Mouse (Mus musculus) adrenal gland, postnatal 25 days (tissue): ENCODE results near the gene 1700016C15Rik. TPM values are rescaled to one million over a fixed set of nuclear protein-coding genes. Genes with fewer than 3 reads are reported as not detected.

Experiments
- DNase-seq: peaks from one replicate; pipeline ENCODE4 v3.0.0; 2021; ENCODE audit warnings: mixed read lengths
- total RNA-seq: library from RNA; stranded (reverse); gene quantifications from 2 replicates; pipeline ENCODE4 v1.2.3, GENCODE M21; 2021

Gene 1700016C15Rik
- total RNA-seq, 1 experiment from 2014 or later: not detected

DNA sequence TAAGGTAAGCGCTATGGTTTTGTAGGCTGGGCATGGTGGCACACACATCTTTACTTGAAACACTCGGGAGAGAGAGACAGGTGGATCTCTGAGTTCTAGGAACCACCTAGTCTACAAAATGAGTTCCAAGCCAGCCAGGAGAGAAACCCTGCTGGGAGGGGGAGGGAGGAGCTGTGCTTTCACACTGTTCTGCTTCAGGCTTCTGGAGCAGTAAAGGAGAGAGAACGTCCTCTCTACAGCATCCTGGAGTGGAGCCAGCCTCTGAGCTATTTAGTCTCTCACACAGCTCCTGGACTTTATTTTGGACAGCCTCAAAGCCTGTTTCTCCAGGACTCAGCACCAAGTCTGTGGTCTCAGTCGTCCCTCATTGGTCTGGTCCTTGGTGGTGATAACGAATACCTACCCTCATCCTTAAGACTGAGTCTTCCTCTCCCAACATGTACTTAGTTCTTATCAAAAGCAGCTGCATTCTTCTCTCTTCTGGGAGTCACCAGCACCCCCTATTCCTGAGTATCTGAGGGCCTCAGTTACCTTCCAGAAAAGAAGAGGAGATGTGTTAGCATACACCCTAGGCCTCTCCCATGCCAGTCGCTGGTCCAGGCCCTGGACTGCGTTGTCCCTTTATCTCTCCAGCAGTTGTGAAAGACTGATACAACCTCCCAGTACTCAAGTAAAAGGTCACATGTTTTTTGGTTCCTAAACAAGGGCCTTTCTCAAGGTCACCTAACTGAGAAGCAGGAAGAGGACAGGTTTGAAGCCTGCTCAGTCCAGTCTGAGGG, 12.4 kb upstream of the 1700016C15Rik start:
- DNase-seq: no peak

DNA sequence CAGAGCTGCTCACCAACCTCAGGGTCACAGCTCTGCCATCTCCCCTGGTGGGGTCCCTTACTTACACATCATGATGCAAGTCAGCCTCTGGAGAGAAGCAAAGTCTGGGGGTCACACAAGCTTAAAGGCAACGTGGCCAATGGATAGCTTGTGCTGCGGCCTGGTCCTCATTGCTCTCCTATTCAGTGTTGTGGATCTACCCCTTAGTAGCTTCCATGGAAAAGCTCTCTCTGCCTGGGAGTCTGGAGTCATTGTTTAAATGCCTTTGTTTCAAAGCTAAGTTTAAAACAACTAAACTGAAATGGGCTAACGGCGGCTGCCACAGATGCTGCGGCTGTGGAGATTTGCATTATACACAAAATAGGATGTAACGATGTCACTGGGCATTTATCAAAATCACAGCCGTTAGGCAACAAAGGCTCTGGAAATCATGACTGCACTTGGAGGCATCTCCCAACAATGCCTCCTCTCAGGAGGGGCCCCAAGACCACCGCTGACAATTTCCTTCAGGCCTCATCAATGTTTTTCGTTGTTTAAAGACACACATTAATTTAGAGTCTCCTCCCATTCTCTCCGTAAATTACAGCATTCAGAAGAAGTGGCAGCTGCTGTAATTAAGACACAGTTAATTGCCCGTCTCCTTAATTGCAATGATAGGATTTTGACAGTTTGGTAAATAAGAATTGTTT, 11.1 kb upstream of the 1700016C15Rik start:
- no peak for DNase-seq

DNA sequence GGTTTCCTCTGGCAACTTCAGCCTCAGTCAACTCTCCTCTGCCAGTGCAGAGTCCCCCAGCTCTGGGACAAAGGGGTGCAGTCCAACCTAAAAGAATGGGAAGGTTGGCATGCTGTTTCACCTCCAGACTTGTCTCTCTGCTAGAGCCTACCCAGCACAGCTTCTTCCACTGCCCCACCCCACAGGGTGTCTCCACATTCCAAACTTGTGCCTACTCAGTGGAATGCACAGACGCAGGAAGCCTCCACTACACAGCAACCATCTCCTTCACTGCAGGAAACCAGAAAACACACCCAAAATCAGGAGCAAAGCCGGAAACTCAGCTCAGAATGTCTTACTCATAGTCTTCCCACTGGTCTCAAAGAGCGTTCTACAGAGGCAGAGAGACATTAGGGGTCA, 10.6 kb upstream of the 1700016C15Rik start:
- DNase-seq: no peak

DNA sequence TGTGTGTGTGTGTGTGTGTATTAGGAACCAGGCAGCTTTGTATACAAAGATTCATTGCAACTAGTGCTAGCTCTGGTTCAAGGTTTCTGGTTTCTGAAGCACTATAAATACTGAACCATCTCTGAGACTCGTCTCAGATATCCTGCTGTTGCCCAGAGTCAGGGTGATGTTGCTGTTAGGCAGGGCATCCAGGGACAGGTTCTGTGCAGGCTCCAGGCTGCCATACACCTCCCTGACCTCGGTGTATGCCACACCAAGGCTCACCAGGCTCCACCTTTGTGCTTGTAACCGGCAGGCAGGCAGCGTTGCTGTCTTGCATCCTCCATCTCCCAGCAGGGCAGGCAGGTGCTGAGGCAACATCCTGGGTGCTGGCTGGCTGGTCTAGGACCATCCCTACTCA, 5.8 kb upstream of the 1700016C15Rik start:
- DNase-seq: no peak

DNA sequence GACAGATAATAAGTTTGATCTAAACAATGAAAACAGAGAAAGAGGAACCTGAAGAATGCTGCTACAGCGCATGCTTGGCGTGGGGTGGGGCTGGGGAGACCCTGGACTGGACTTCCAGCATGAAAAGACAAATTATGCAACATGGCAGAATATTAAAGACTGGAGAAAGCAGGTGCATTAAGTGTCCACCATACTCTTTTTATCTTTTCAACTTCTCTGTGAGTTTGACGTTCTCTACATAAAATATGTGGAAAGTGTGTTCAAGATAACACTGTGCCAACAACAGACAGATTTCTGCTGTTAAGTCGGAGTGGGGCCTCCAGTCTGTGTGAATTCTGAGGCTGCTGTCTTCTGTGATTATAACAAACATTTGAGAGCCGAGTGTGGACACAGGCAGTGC, 2.7 kb upstream of the 1700016C15Rik start:
- no peak for DNase-seq

DNA sequence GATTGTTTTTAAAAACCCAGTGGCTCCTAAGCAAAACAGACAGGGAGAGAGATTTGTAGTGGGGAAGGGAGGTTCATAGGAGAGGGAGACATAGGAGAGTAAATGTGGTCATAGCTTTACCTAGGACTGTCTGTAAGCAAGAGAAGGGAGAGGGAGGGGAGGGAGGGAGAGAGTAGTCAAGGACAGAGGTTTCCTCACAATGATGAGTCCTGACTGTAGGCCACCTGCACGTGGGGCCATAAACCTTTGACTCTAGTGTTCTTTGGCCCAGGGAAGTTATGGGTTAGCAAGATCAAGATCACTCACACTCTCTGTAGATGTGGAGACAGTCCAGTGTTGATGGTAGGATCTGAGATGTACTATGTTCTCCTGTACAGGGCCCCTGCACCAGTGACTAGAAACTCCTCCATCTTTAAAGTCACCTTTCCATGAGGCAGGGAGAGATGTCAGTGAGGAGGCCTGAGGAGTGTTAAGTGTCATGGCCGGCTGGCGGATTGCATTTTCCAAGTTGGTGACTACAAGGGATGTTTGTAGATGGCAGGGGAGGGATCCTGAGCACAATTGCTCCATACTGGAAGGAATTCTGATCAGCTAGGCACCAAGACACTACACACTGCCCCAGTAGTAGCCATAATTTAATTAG, 1.6 kb upstream of the 1700016C15Rik start:
- no peak for DNase-seq

DNA sequence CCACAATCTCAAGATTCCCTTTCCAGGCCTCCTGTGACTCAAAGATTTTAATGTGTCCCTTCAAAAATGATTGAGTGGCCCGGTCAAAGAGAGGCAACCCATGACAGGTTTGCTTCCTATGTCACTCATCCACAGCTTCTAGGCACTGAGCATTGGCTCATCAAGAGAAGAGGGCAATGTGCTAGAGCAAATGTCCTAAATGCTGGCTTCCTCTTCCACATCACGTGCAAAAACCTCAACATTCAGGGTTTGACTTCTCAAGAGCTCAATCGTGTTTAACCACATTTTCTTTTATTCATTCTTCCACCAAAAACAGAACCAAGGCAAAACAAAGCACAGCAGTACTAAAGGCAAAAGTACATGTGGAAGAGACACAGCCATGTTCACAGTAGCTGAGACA, 2.4 kb downstream of the 1700016C15Rik start:
- no peak for DNase-seq

DNA sequence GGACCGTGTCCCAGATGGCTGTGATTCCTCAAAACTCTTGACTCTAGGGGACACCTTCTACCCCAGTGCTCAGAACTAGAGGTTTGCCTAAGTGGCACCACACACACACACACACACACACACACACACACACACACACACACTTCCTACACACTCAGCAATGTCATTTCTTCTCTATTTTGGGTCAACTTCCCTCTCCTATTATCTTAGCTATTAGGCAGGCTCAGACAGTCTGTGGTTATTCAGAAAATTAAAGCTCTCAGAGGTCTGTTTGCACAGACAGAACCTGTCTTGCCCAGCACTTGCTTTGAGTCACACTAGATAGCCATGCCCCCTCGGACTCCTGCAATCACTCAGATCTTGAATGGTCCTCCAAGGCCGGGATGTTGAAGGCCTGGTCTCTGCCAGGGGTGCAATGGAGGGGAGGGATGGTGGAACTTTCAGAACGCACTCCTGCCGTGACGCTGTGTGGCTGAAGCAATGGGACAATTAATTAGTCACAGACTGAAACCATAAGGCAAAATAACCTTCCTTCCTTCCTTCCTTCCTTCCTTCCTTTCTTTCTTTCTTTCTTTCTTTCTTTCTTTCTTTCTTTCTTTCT, 8.0 kb downstream of the 1700016C15Rik start:
- no peak for DNase-seq

DNA sequence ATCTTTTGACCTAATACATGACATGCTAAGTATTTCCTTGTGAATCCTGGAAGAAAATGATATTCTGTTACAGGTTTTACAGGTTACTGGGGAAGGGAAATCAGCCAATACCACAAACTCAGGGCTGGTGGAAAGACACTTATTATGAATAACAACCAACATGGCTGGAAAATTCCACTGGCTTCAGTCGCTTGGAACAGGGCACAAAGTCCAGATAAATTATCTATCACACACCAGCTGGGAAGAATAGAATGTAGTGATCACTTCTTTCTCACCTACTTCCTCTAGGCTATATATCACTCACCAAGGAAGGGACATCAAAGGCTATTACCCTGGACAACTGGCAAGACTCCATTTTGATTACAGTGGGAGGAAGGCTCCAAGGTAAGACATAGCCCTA, 11.1 kb downstream of the 1700016C15Rik start:
- DNase-seq: no peak

DNA sequence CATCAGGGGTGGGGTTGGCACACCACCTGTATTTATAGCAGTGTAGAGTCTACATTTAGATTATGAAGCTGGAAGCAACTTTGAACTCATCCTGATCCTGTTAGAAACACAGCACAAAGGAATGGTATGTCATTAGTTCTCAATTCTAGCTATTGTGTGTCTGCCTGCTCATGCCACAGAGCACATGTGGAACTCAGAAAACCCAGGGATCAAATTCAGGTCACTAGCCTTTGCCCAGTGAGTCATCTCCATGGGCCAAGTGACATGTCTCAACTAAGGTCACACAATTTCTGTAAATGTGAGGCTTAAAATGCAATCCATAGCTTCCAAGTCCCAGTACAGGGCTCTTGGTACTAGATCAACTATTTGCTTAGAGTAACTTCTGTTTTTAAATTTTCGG, 12.5 kb downstream of the 1700016C15Rik start:
- no peak for DNase-seq

DNA sequence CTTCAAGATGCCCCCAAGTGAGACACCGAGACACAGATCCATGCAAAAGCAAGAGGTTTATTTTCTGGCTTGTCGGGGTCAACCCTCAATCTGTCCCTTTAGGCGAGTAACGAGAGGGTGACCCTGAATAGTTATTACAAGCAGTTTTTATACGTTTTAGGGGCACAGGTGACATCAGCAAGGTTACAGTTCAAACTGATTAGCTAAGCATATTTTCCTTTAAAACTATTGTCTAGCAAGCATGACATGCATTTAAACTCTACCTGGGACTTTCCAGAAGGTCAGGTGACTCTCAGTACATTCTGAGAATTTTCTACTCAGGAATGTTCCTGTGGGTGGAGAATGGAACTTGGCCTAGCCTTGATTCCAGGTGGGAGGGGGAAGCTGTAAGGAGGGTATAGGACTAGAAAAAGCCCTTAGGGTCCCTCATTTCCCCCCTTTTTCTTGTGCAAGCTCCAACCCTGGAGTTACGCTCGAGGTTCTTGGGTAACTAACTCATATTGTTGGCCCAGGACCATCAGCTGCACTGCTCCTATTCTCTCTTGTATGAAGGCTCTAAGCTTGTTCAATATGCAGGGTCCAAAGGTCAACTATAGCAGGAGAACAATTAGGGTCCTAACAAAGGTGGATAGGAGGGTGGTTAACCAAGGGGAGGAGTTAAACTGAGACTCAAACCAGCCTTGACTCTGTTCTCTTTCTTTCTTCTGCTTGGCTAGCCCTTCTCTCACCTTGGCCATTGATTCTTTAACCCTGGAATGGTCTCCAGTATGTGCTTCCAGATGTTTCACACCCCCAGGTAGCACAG, 15.1 kb downstream of the 1700016C15Rik start:
- no peak for DNase-seq

DNA sequence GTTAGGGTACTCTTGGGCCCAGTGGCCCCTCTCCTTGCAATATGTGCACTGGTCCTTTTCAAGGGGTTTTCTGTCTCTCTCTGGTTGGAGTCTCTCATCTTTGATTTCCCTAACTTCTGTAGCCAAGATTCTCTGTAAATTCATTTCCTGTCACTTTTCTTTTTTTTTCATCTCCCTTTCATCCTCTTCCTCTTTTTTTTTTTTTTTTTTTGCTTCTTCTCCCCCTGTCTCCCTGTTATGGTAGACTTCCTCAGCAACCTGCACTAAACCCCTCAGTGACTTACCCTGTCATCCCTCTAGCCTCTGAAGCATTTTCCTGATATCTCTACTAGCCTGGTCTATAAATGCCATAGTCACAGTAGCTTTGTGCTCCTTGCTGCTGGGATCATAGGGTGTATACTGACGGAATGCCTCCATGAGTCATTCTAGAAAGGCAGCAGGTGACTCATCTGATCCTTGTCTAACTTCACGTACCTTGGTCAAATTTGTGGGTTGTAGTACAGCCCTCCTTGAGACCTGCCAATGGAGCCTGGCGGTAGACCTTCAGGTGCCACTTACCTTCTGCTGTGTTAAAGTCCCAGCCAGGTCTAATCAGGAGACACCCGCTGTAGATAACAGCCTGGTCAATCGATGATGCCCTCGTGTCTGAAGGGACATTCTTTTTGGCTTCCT, 18.4 kb downstream of the 1700016C15Rik start:
- DNase-seq: no peak

DNA sequence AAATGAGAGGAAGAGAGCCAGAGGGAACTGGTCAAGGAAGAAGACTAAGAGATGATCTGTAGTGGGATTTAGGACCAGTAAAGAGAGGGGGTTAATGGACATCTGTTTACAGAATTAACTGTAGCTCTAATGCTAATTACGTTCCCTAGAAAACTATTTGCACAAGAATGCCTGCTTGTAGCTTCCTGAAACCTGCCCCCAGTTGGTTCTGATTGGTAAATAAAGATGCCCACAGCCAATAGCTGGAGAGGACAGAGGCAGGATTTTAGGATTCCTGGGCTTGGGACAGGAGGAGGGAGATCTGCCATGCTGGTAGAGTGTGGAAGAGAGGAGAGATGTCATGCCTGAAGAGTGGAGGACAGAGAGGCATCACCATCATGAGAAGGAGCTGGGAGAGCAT, 23.9 kb downstream of the 1700016C15Rik start:
- DNase-seq: no peak

DNA sequence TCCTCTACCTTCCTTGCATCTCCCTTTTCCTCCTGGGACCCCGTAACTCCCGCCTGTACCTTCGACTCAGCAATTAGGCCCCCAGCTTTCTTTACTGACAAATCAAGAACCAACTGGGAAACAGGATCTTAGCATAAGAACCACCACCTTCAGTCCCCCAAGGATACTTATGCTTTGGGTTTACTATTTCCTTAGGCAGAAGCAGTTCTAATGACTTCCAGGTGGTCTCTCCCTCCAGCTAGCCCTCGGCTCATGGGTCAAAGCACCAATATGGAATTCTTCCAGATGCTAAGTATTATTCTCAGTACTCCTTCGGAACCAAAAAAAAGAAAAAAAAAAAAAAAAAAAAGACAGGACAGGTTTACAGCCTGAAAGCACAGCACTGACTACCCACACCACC, 27.6 kb downstream of the 1700016C15Rik start:
- DNase-seq: no peak

DNA sequence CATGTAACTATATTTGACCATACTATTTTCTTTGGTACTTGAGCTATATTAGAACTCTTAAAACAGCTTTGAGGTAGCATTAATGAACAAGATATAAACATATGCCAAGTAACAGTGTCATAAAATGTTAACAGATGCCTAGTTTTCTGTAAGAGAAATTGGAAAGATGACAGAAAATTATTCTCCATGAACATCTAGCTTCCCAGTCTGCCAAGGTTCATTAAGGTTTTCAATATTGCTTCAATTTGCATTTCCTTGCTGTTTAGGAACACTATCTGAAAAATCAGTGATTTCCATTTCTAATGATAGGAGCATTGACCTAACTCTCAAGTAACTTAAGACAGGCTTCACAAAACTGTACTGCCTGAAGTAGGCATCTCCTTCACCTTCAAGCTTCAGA, 39.3 kb downstream of the 1700016C15Rik start:
- no peak for DNase-seq

DNA sequence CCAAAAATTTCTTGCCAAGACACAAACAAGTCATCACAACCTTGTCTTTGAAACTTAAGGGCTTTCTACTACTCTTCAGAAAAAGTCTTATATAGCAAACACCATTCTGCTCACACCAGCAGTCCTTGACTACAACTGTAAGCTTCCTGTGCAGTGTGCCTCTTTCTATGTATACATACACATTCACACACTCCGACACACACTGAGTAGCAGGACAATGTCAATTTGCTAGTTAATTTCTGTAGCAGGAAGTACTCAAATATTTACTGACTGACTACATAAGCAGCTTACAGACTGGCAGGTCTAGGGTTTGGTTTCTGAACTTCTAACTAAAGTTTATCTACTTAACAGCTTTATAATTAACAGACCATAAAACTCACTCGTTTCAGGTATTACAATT, 47.8 kb downstream of the 1700016C15Rik start:
- DNase-seq: no peak

DNA sequence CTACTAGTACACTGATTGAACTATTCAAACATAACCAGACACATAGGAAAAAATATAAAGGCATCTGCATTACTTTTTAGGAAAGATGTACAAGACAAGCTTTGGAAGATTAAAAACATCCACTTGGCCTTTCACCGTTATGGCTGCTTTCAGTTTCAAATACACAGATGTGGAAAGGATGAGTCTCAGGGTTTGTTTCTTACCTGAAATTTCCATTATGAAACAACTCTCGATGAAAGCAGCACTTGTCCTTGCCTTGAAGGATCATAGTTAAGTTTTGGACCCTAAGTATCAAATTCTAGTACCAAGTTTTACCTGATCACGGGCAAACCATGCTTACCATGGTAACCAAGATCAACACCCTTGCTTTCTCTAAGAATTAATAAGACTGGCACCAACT, 63.2 kb downstream of the 1700016C15Rik start:
- DNase-seq: no peak

DNA sequence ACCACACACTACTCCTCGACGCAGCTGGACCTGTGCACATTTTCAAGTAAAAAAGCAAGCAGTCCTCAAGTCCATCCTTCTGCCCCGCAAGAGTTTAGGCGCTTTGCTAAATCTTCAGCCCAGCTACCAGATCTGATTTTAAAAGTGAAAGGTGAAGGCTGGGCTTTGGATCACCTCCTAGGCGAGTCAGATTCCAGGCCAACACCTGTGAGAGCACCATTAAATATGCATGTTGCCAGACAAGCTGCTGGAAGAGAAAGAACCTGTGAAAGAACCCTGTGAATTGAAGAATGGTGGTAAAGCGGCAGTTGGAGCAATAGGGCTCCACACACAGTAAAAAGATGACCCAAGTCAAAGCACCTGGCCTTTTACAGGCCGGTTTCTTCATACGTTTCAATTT, 65.3 kb downstream of the 1700016C15Rik start:
- DNase-seq: no peak

DNA sequence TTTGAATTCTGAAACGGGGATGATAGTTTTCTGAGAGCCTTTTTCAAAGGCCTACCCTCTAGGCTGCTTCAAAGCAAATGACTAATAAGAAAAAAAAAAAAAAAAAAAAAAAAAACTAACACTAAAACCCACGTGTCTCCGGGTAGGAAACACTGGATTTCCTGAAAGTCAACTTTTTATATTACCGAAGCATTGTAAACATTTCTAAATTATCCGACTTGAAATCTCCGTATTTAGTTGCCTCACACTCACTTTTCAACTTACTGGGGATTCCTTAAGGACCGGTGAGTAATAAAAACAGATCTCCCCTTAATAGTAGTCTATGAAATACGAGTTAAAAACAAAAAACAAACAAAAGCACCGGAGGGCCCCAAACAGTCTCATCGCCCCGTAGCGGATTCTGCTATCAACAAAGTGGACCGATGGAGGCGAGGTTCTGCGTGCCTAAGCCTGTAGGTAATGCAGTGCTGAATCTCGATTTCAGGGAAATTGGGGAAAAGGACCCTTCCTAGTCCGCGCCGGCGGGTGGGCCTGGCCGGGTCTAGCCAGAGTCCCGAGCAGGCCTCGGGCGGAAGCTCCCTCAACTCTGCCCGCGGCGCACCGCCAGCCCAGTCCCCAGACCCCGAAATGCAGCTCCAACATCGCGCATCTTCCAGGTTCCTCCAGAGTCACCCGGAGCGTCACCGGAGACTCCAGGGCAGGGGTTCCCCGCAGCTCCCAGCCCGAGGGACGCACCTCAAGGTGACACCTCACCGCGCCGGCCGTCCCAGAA, 66.0 kb downstream of the 1700016C15Rik start:
- peak; percentile 48 for DNase-seq

DNA sequence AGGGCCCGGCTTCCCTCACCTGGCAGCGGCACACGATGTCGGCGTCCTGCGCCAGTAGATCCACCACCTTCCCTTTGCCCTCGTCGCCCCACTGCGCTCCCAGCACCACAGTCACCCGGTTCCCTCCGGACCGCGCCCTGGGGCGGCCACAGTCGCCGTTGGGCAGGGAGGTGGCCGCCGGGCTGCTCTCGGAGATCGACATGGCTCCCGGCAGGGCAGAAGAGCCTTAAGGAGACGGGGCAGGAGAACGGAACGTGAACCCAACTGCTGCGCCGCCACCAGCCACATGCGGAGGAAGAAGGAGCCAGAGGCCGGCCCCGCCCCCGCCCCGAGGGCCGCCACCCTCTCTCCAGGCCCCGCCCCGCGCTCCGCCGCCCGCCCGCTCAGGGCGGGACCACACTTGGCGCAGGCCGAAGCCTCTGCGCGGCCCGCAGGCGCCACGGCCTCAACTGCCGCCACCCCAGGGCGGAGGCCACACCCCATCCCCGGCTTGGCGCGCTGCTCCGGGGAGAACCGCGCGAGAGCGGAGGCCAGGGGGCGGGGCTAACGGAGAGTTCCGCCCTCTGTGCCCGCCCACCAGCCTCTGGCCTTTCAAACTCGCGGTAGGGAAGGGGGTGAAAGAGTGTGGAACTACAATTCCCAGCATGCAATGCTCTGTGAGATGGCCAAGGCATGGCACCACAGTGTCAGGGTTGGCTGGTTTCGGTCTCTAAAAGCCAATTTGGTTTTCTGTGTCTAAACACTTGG, 66.8 kb downstream of the 1700016C15Rik start, which contains the start of gene Adss:
Gene Adss (minus strand): TSS at position 319 of the 747 bp plus-strand sequence.
- DNase-seq: peak; percentile 99
